Mouse (Mus musculus) right cerebral cortex, adult 18-20 months (tissue): ENCODE data around the gene Crhr2.

Source experiments
- DNase-seq: peaks from one replicate; pipeline ENCODE4 v3.0.0; 2022; ENCODE audit warnings: mixed read lengths

Crhr2 gene

GRCm38 (mm10) chr6:55132794-55133193, at the start of gene Crhr2:
Gene Crhr2, minus strand, starts transcription at chr6:55133016.
- DNase-seq: no peak

GRCm38 (mm10) chr6:55179560-55179959, 46.7 kb upstream of the Crhr2 start:
- DNase-seq: no peak

- DNase-seq: peak; percentile 52
These were observed 44.4 kb upstream of the Crhr2 start for GRCm38 (mm10) chr6:55177060-55177732.

- no peak for DNase-seq
These were observed 43.1 kb upstream of the Crhr2 start for GRCm38 (mm10) chr6:55175892-55176291.

- DNase-seq: no peak
These were observed 42.6 kb upstream of the Crhr2 start for GRCm38 (mm10) chr6:55175456-55175855.

- DNase-seq: no peak
These were observed 41.9 kb upstream of the Crhr2 start, which contains the start of gene Inmt for GRCm38 (mm10) chr6:55174741-55175181. Gene Inmt, minus strand, starts transcription at chr6:55175043.

- DNase-seq: no peak
These were observed 41.1 kb upstream of the Crhr2 start for GRCm38 (mm10) chr6:55173941-55174349.

GRCm38 (mm10) chr6:55173171-55173570, 40.4 kb upstream of the Crhr2 start:
- DNase-seq: no peak

GRCm38 (mm10) chr6:55171638-55172037, 38.8 kb upstream of the Crhr2 start:
- no peak for DNase-seq

GRCm38 (mm10) chr6:55169818-55170217, 37.0 kb upstream of the Crhr2 start:
- no peak for DNase-seq

- peak; percentile 73 for DNase-seq
These were observed 34.1 kb upstream of the Crhr2 start for GRCm38 (mm10) chr6:55166777-55167463.

- DNase-seq: no peak
These were observed 30.3 kb upstream of the Crhr2 start for GRCm38 (mm10) chr6:55163046-55163584.

- DNase-seq: peak; percentile 84
These were observed 28.5 kb upstream of the Crhr2 start for GRCm38 (mm10) chr6:55161311-55161761.

GRCm38 (mm10) chr6:55159256-55159655, 26.4 kb upstream of the Crhr2 start:
- no peak for DNase-seq

GRCm38 (mm10) chr6:55152226-55152625, 19.4 kb upstream of the Crhr2 start:
- DNase-seq: peak; percentile 44

GRCm38 (mm10) chr6:55146138-55146537, 13.3 kb upstream of the Crhr2 start:
- DNase-seq: no peak

GRCm38 (mm10) chr6:55145285-55145684, 12.5 kb upstream of the Crhr2 start:
- no peak for DNase-seq

GRCm38 (mm10) chr6:55138343-55138742, 5.5 kb upstream of the Crhr2 start:
- DNase-seq: no peak

GRCm38 (mm10) chr6:55133425-55133824, 609 bp upstream of the Crhr2 start:
- no peak for DNase-seq

- no peak for DNase-seq
These were observed 1.5 kb downstream of the Crhr2 start for GRCm38 (mm10) chr6:55131301-55131700.

- no peak for DNase-seq
These were observed 2.2 kb downstream of the Crhr2 start for GRCm38 (mm10) chr6:55130631-55131030.

- no peak for DNase-seq
These were observed 4.4 kb downstream of the Crhr2 start for GRCm38 (mm10) chr6:55128391-55128790.

- DNase-seq: no peak
These were observed 6.2 kb downstream of the Crhr2 start for GRCm38 (mm10) chr6:55126576-55126975.

GRCm38 (mm10) chr6:55123056-55123455, 9.8 kb downstream of the Crhr2 start:
- no peak for DNase-seq
